Mouse (Mus musculus) heart, postnatal 0 days (tissue): ENCODE measurements around the gene Ispd. TPM values are rescaled to one million over a fixed set of nuclear protein-coding genes. Genes with fewer than 3 reads are reported as not detected.

ENCODE experiments used
- ATAC-seq: fragments of 200-750 bp; cut with Nextera tagmentation; 2 replicates; pipeline ENCODE4 v1.8.0; 2017; ENCODE audit warnings: low read depth, moderate number of reproducible peaks, moderate library complexity; ENCODE audit not compliant: insufficient read depth
- DNase-seq: peaks from one replicate; pipeline ENCODE4 v3.0.0-alpha.2; 2016; ENCODE audit warnings: low spot score
- H3K27ac ChIP-seq: fragments of 300-500 bp; sonication (generic); 2 replicates; pipeline ENCODE4 v1.5.1; 2014; ENCODE audit warnings: low read depth, mild to moderate bottlenecking
- H3K27me3 ChIP-seq: fragments of 300-500 bp; sonication (generic); 2 replicates; pipeline ENCODE4 v1.6.1; 2014; ENCODE audit warnings: low read length, mixed read lengths; ENCODE audit not compliant: control insufficient read depth, insufficient read depth
- H3K36me3 ChIP-seq: fragments of 300-500 bp; sonication (generic); replicated peaks from 2 replicates; pipeline ENCODE4 v1.6.1; 2014; ENCODE audit warnings: low read length, mixed read lengths; ENCODE audit not compliant: control insufficient read depth, insufficient read depth
- H3K4me1 ChIP-seq: fragments of 300-500 bp; sonication (generic); 2 replicates; pipeline ENCODE4 v1.6.1; 2014; ENCODE audit warnings: antibody characterized with exemption; ENCODE audit not compliant: control insufficient read depth, insufficient read depth
- H3K4me2 ChIP-seq: fragments of 300-500 bp; sonication (generic); 2 replicates; pipeline ENCODE4 v1.6.1; 2014; ENCODE audit warnings: low read depth, mild to moderate bottlenecking, low read length, moderate library complexity
- H3K4me3 ChIP-seq: fragments of 300-500 bp; sonication (generic); 2 replicates; pipeline ENCODE4 v1.5.1; 2014; ENCODE audit warnings: low read depth, low read length
- H3K9ac ChIP-seq: fragments of 300-500 bp; sonication (generic); replicated peaks from 2 replicates; pipeline ENCODE4 v1.6.1; 2014; ENCODE audit warnings: low read depth, low read length, mixed read lengths
- H3K9me3 ChIP-seq: fragments of 300-500 bp; sonication (generic); replicated peaks from 2 replicates; pipeline ENCODE4 v1.6.1; 2016; ENCODE audit warnings: low read length; ENCODE audit not compliant: control insufficient read depth
- CTCF ChIP-seq: IDR thresholded peaks from 2 replicates; pipeline ENCODE4 v1.5.1; 2016; ENCODE audit warnings: antibody characterized with exemption, control low read depth, low read depth
- EP300 ChIP-seq: IDR thresholded peaks from 2 replicates; pipeline ENCODE4 v1.6.1; 2016; ENCODE audit warnings: antibody characterized with exemption, low read depth
- WGBS: fragments of 180-500 bp; shearing (Covaris S2); extraction: QIAGEN DNeasy Blood & Tissue Kit; methylation state at CpG from one replicate; pipeline ENCODE4 v1.1.7; 2014; 5-methylcytosine and 5-hydroxymethylcytosine counted together
- polyA plus RNA-seq: library from polyadenylated mRNA; unstranded; fragments of >200 nt; fragmentation: Nextera tagmentation; extraction: Ambion mirVana; gene quantifications from 2 replicates; pipeline ENCODE4 v1.2.1, GENCODE M21; 2015
- total RNA-seq: library from RNA; depleted of rRNA; stranded (reverse); fragments of >200 nt; gene quantifications from 2 replicates; pipeline ENCODE4 v1.2.3, GENCODE M21; 2014; ENCODE audit warnings: low replicate concordance

Ispd gene
- total and polyA plus RNA-seq, 2 experiments from 2014 or later, result 6.6 to 8.5 TPM

DNA sequence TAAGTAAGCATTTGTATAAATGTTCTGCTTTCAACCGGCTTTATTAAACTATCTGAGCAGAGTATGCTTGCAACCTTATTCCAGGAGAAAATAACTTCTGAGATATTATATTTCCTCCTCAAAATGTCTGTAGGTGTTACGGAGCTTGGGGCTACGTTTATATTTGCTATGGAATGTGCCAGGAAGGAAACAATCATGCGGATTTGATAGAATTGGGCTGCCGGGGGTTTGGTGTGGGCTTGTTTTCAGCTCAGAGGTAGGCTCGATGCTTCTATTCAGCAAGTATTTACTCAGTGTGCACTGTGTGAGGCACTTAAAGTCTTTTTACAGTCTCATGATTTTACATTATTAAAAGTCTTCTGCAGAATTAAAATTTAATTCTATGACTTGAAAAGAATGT, 4.1 kb downstream of the Ispd start:
- no peak for DNase-seq
- 58% methylated on average over 6 of the region's 6 CpGs for WGBS
- H3K4me2 ChIP-seq, result no peak overlapping the region

DNA sequence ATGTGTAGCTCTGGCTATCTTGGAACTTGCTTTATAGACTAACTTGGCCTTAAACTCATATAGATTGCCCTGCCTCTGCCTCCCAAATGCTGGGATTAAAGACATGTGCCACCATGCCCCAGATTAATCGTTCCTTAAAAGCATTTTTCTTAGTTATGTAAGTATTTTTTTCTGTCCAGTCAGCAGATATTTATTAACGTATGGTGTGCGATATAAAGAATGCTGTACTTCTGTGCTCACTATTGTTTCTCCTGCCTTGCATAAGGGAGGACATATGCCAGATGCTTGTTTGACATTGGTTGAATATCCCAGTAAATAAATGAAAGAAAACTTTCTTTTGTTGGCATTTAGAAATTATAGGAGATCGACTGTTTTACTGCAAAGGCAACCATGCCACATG, 5.7 kb downstream of the Ispd start:
- 90% methylated on average over 4 of the region's 4 CpGs for WGBS
- Histone ChIP-seq H3K27me3 (no peaks in the 10 kb centered on the region), H3K9ac (no peak overlapping the region), H3K4me2 (no peak overlapping the region), H3K4me1 (no peaks in the 10 kb centered on the region), H3K36me3 (no peaks in the 10 kb centered on the region; the same call in 1 of the 2 replicates), H3K27ac (no peak overlapping the region), H3K9me3 (no peaks in the 10 kb centered on the region), H3K4me3 (no peak overlapping the region)
- DNase-seq (no peak), ATAC-seq (no peak)
- no peak for TF ChIP-seq CTCF
- TF ChIP-seq EP300, result no peak

More for the DNA sequence above, 4.1 kb downstream of the Ispd start:
- TF ChIP-seq CTCF (no peak), EP300 (no peak)
- H3K4me3 ChIP-seq, result no peak overlapping the region
- no peak overlapping the region for H3K27ac ChIP-seq
- H3K9me3 ChIP-seq, result no peaks in the 10 kb centered on the region
- no peaks in the 10 kb centered on the region for H3K27me3 ChIP-seq
- no peak overlapping the region for H3K9ac ChIP-seq
- no peak for ATAC-seq
- no peaks in the 10 kb centered on the region for H3K36me3 ChIP-seq
- peaks cover 11% of the 10 kb centered on the region; the same call in 1 of the 2 replicates for H3K4me1 ChIP-seq

DNA sequence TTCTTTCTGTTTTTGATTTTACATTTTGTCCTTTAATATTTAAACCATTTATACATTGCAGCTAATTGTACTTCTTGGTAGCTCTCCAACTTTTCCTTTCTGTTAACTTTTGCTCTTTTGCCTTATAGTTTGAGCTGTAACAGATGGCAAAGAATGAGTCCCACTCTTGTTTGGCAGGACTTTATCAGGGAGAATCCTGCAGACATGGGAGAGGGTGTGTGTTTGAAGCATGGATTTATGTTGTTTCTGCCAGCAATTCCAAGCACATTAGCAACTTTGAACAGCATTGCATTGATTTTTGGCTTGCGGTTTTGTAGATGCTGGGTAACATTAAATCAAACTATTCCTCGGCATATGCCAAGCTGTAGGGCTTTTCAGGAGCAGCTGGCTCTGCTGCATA, 13.9 kb downstream of the Ispd start:
- Histone ChIP-seq H3K27ac (no peak overlapping the region), H3K4me2 (no peak overlapping the region), H3K27me3 (no peaks in the 10 kb centered on the region), H3K4me1 (no peaks in the 10 kb centered on the region), H3K9me3 (peaks cover 6% of the 10 kb centered on the region; the same call in 1 of the 2 replicates), H3K9ac (no peak overlapping the region), H3K36me3 (peaks cover 4% of the 10 kb centered on the region; the same call in 1 of the 2 replicates), H3K4me3 (no peak overlapping the region)
- ATAC-seq, result no peak
- DNase-seq, result no peak
- WGBS, result 63% methylated on average over 2 of the region's 2 CpGs
- no peak for TF ChIP-seq EP300
- no peak for TF ChIP-seq CTCF

GRCm38 (mm10) chr12:36423677-36424076, 42.4 kb downstream of the Ispd start:
- Histone ChIP-seq H3K4me2 (no peak overlapping the region), H3K4me1 (no peaks in the 10 kb centered on the region), H3K27me3 (no peaks in the 10 kb centered on the region), H3K27ac (no peak overlapping the region), H3K4me3 (no peak overlapping the region), H3K9ac (no peak overlapping the region), H3K36me3 (no peaks in the 10 kb centered on the region), H3K9me3 (no peaks in the 10 kb centered on the region)
- no peak for DNase-seq
- no peak for TF ChIP-seq CTCF
- 84% methylated on average over 10 of the region's 10 CpGs for WGBS
- ATAC-seq, result no peak

DNA sequence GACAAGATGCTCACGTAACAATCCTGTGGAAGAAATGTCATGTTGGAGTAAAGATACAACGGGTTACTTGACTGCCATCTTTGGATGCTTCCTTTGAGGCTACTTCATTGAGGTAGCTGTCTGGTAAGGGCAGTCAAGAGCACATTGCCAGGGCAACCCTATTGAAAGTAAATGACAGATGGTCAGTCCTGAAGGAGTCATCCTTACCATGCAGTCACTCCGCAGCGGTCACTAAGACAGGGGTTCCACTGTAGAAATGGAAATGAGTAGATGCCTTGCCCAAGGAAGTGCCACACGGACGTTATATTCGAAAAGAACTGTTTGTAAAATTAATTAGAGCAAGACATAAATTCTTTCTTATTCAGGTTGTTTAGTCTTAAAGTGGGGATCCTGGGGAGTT, 44.0 kb downstream of the Ispd start:
- 95% methylated on average over 7 of the region's 7 CpGs for WGBS
- H3K4me3 ChIP-seq, result no peak overlapping the region
- H3K4me1 ChIP-seq, result no peaks in the 10 kb centered on the region
- H3K9me3 ChIP-seq, result no peaks in the 10 kb centered on the region
- H3K4me2 ChIP-seq, result no peak overlapping the region
- H3K9ac ChIP-seq, result no peak overlapping the region
- ATAC-seq, result no peak
- DNase-seq, result no peak
- H3K27me3 ChIP-seq, result no peaks in the 10 kb centered on the region
- H3K36me3 ChIP-seq, result no peaks in the 10 kb centered on the region
- no peak overlapping the region for H3K27ac ChIP-seq
- TF ChIP-seq EP300, result no peak
- no peak for TF ChIP-seq CTCF

DNA sequence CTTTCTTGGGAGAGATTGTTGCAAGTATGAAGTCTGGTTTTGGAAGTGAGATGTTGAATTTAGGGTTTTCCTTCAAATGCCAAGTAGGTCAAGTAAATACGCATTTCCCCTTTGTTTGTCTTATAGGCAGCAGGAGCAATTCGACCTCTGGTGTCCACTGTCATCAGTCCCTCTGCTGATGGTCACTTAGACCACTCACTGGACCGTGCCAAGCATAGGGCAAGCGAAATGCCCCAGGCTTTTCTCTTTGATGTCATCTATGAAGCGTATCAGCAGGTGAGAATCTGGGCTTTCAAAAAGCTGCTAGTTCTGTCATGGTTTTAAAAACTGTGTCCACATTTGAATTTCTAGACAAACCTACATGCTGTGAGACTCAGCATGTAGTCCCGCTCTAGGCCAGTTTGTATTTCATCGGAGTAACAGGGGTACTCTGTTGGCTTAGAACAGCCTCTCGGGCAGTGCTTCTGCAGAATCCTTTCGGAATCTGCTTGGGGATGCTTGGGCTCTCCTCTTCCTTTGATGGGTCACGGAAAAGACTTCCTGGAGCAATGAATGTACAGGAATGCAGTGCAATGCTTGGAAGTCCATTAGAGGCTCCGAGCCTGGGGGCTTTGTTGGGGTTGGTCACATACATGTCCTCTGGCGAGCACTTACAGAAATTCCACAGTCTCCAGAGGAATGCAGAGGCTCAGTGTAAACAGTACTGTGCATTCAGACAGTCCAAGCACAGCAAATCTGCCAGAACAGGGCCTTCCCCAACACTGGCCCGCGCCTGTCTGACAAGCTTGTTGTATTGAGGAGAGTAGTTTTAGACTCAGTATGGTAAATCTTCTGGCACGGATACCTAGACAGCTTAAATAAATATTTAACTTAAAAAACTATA, 45.2 kb downstream of the Ispd start:
- no peak for DNase-seq
- Histone ChIP-seq H3K9me3 (no peaks in the 10 kb centered on the region), H3K36me3 (no peaks in the 10 kb centered on the region), H3K4me1 (no peaks in the 10 kb centered on the region), H3K27ac (no peak overlapping the region), H3K9ac (no peak overlapping the region), H3K27me3 (no peaks in the 10 kb centered on the region), H3K4me3 (no peak overlapping the region), H3K4me2 (no peak overlapping the region)
- TF ChIP-seq EP300 (no peak), CTCF (no peak)
- no peak for ATAC-seq
- 74% methylated on average over 15 of the region's 15 CpGs for WGBS
